Mouse (Mus musculus): ENCODE data around the gene Cd247. TPM values are rescaled to one million over a fixed set of nuclear protein-coding genes. Genes with fewer than 3 reads are reported as not detected.
A peak's percentile ranks its signal among the peaks of the same experiment; 100 is the strongest.

Cd247 gene
- polyA plus RNA-seq, 1 experiment: not detected

GRCm38 (mm10) chr1:165861235-165861609 lies 72.7 kb downstream of the Cd247 start:
- Histone ChIP-seq H3ac (ENCODE audit: control insufficient read depth, insufficient read length) (no peak overlapping the region), H3K36me3 (ENCODE audit: control insufficient read depth, insufficient read depth) (no peaks in the 10 kb centered on the region), H3K27me3 (ENCODE audit: control insufficient read depth, insufficient read depth, insufficient read length) (no peaks in the 10 kb centered on the region), H3K4me2 (ENCODE audit: low read depth) (no peak overlapping the region), H3K4me3 (no peak overlapping the region), H3K79me2 (ENCODE audit: control insufficient read depth, insufficient read depth) (no peaks in the 10 kb centered on the region)
- TF ChIP-seq SRF (IDR thresholded peaks at IDR 0.05; ENCODE audit: control insufficient read depth, insufficient read length, low read depth) (no peak), USF1 (IDR thresholded peaks at IDR 0.05; ENCODE audit: low read depth) (no peak), E2F4 (IDR thresholded peaks at IDR 0.05; ENCODE audit: insufficient read depth) (no peak), TCF12 (IDR thresholded peaks at IDR 0.05; ENCODE audit: insufficient read depth, poor library complexity, severe bottlenecking) (no peak)

- Histone ChIP-seq H3K27me3 (ENCODE audit: control insufficient read depth, insufficient read depth, insufficient read length) (no peaks in the 10 kb centered on the region), H3K79me2 (ENCODE audit: control insufficient read depth, insufficient read depth) (no peaks in the 10 kb centered on the region), H3K36me3 (ENCODE audit: control insufficient read depth, insufficient read depth) (no peaks in the 10 kb centered on the region), H3ac (ENCODE audit: control insufficient read depth, insufficient read length) (no peak overlapping the region), H3K4me2 (ENCODE audit: low read depth) (no peak overlapping the region), H3K4me3 (no peak overlapping the region)
- TF ChIP-seq TCF12 (IDR thresholded peaks at IDR 0.05; ENCODE audit: insufficient read depth, poor library complexity, severe bottlenecking) (no peak), SRF (IDR thresholded peaks at IDR 0.05; ENCODE audit: control insufficient read depth, insufficient read length, low read depth) (no peak), USF1 (IDR thresholded peaks at IDR 0.05; ENCODE audit: low read depth) (no peak), POLR2AphosphoS2 (IDR thresholded peaks at IDR 0.05; ENCODE audit: insufficient read length, low read depth) (no peak), E2F4 (IDR thresholded peaks at IDR 0.05; ENCODE audit: insufficient read depth) (no peak), MYOD1 (IDR thresholded peaks at IDR 0.05; ENCODE audit: control insufficient read depth in 1 of 3, insufficient read length in 2 of 3, low read depth in 2 of 3) (no peak), CEBPB (IDR thresholded peaks at IDR 0.05; ENCODE audit: insufficient read depth, poor library complexity, severe bottlenecking) (no peak), REST (IDR thresholded peaks at IDR 0.05; ENCODE audit: insufficient read depth, insufficient read length) (no peak), MAX (IDR thresholded peaks at IDR 0.05; ENCODE audit: low read depth) (no peak), MYOG (IDR thresholded peaks at IDR 0.05; ENCODE audit: control insufficient read depth in 1 of 3, insufficient read depth in 1 of 3, insufficient read length in 2 of 3, low read depth in 2 of 3) (no peak), POLR2A (IDR thresholded peaks at IDR 0.05; ENCODE audit: insufficient read length, low read depth) (no peak), TCF3 (IDR thresholded peaks at IDR 0.05; ENCODE audit: insufficient read length, low read depth) (no peak)
Measured at GRCm38 (mm10) chr1:165862059-165862458, 73.6 kb downstream of the Cd247 start.

- no peak overlapping the region for H3ac ChIP-seq (ENCODE audit: control insufficient read depth, insufficient read length)
- no peaks in the 10 kb centered on the region for H3K27me3 ChIP-seq (ENCODE audit: control insufficient read depth, insufficient read depth, insufficient read length)
- peak overlapping the region; percentile 48 for H3K4me2 ChIP-seq (ENCODE audit: low read depth)
- H3K79me2 ChIP-seq (ENCODE audit: control insufficient read depth, insufficient read depth): no peaks in the 10 kb centered on the region
- no peaks in the 10 kb centered on the region for H3K36me3 ChIP-seq (ENCODE audit: control insufficient read depth, insufficient read depth)
- no peak overlapping the region for H3K4me3 ChIP-seq
- TF ChIP-seq TCF12 (IDR thresholded peaks at IDR 0.05; ENCODE audit: insufficient read depth, poor library complexity, severe bottlenecking): no peak
- TF ChIP-seq E2F4 (IDR thresholded peaks at IDR 0.05; ENCODE audit: insufficient read depth): no peak
- no peak for TF ChIP-seq MAX (IDR thresholded peaks at IDR 0.05; ENCODE audit: low read depth)
- TF ChIP-seq REST (IDR thresholded peaks at IDR 0.05; ENCODE audit: insufficient read depth, insufficient read length): no peak
Measured at GRCm38 (mm10) chr1:165864864-165865795, 76.6 kb downstream of the Cd247 start.

GRCm38 (mm10) chr1:165866630-165867280 lies 78.3 kb downstream of the Cd247 start:
- TF ChIP-seq MYOD1 (IDR thresholded peaks at IDR 0.05; ENCODE audit: control insufficient read depth in 1 of 3, insufficient read length in 2 of 3, low read depth in 2 of 3): no peak
- no peak for TF ChIP-seq MAX (IDR thresholded peaks at IDR 0.05; ENCODE audit: low read depth)
- no peak for TF ChIP-seq USF1 (IDR thresholded peaks at IDR 0.05; ENCODE audit: low read depth)
- no peak for TF ChIP-seq TCF3 (IDR thresholded peaks at IDR 0.05; ENCODE audit: insufficient read length, low read depth)
- TF ChIP-seq POLR2A (IDR thresholded peaks at IDR 0.05; ENCODE audit: insufficient read length, low read depth): no peak
- Histone ChIP-seq H3K4me2 (ENCODE audit: low read depth) (no peak overlapping the region), H3K79me2 (ENCODE audit: control insufficient read depth, insufficient read depth) (no peaks in the 10 kb centered on the region), H3K36me3 (ENCODE audit: control insufficient read depth, insufficient read depth) (peaks cover 6% of the 10 kb centered on the region), H3K27me3 (ENCODE audit: control insufficient read depth, insufficient read depth, insufficient read length) (no peaks in the 10 kb centered on the region), H3ac (ENCODE audit: control insufficient read depth, insufficient read length) (no peak overlapping the region), H3K4me3 (no peak overlapping the region)

- Histone ChIP-seq H3K79me2 (ENCODE audit: control insufficient read depth, insufficient read depth) (no peaks in the 10 kb centered on the region), H3K27me3 (ENCODE audit: control insufficient read depth, insufficient read depth, insufficient read length) (no peaks in the 10 kb centered on the region), H3ac (ENCODE audit: control insufficient read depth, insufficient read length) (no peak overlapping the region), H3K4me3 (no peak overlapping the region), H3K36me3 (ENCODE audit: control insufficient read depth, insufficient read depth) (peaks cover 6% of the 10 kb centered on the region), H3K4me2 (ENCODE audit: low read depth) (no peak overlapping the region)
- TF ChIP-seq REST (IDR thresholded peaks at IDR 0.05; ENCODE audit: insufficient read depth, insufficient read length) (no peak), TCF3 (IDR thresholded peaks at IDR 0.05; ENCODE audit: insufficient read length, low read depth) (no peak), MYOG (IDR thresholded peaks at IDR 0.05; ENCODE audit: control insufficient read depth in 1 of 3, insufficient read depth in 1 of 3, insufficient read length in 2 of 3, low read depth in 2 of 3) (no peak), USF1 (IDR thresholded peaks at IDR 0.05; ENCODE audit: low read depth) (no peak), POLR2A (IDR thresholded peaks at IDR 0.05; ENCODE audit: insufficient read length, low read depth) (no peak), POLR2AphosphoS2 (IDR thresholded peaks at IDR 0.05; ENCODE audit: insufficient read length, low read depth) (no peak), MYOD1 (IDR thresholded peaks at IDR 0.05; ENCODE audit: control insufficient read depth in 1 of 3, insufficient read length in 2 of 3, low read depth in 2 of 3) (no peak), E2F4 (IDR thresholded peaks at IDR 0.05; ENCODE audit: insufficient read depth) (no peak), SRF (IDR thresholded peaks at IDR 0.05; ENCODE audit: control insufficient read depth, insufficient read length, low read depth) (no peak), TCF12 (IDR thresholded peaks at IDR 0.05; ENCODE audit: insufficient read depth, poor library complexity, severe bottlenecking) (no peak)
Measured at GRCm38 (mm10) chr1:165868659-165869058, 80.2 kb downstream of the Cd247 start.
